Mouse (Mus musculus) neutrophil, adult 65 days (primary cell): ENCODE measurements around the gene Bicd2. TPM values are rescaled to one million over a fixed set of nuclear protein-coding genes. Genes with fewer than 3 reads are reported as not detected.

ENCODE experiments used
- total RNA-seq: library from RNA; stranded (reverse); gene quantifications from 2 replicates; pipeline ENCODE4 v1.2.4, GENCODE M21; 2023

The Bicd2 gene
- total RNA-seq = 13.4 and 14.7 TPM in 2 replicates

DNA sequence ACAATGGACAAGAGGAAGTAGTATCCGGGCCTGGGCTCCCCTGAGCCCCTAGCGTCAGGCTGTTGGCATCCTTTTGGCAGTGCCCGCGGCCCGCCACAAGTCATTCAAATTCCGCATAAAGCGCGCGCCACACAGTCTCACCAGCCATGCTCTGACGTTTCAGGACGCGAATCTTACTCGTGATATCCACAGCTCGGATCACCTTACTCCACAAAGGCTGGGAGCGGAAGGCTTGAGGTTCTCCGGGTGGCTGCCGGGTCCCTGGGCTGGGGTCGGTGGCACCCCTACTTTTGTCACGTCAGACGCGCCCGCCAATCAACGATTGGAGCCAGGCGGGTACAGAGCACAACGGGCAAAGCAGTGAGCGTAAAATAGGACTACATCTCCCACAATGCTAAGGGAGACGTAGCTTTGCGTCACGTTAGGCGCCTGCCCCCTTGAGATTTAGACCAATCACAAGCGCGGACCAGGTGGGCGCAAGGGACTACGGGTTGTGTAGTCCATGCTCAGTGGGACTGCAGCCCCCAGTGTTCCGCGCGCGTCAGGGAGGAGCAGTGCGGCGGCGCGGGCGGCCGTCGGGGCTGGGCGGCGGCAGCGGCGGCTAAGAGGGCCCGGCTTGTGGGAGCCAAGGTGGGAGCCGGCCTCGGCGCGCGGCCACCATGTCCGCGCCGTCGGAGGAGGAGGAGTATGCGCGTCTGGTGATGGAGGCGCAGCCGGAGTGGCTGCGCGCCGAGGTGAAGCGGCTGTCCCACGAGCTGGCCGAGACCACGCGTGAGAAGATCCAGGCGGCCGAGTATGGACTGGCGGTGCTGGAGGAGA, at the start of gene Bicd2:
Gene Bicd2 (plus strand): TSS at position 574 of the 819 bp plus-strand sequence.

GRCm38 (mm10) chr13:49320040-49320439, 21.3 kb upstream of the Bicd2 start, which contains the start of gene Fgd3:
TSS of gene Fgd3 (minus strand) at chr13:49320311.

DNA sequence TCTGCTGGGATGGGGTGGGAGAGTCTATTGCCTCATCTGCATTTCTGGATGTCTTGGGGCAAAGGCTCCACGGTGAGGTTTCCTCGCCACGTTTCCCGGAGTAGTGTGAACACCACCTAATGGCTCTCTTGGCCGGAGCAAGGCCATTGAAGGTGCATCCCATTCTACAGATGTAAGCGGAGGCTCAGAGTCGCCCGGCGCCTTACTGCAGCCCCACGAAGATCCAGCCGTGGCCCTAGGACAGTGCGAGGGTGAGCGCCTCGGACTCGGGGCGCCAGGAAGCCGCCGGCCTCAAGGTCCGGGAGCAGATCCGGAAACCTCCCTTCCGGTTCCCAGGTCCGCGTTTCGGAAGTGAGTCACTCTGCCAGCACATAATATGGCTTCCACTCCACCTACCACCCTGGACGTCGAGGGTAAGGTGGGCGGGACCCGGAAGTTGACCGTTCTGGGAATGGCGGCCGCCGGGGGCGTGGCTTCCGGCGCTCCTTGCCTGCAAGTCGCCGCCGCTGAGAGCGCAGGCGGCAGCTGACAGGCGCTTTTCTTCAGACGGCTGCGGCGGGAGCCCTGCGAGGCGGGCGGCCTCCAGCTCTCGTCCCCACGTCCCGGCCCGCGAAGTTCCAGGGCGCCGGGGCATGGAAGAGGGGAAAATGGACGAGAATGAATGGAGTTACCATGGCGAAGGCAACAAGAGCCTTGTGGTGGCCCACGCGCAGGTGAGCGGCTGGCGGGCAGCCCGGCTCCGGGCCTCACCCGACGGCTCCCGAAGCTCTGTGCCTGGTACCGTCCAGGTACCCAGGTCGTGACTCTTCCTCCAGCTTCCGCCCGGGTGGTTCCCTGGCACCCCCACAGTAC, 79.6 kb downstream of the Bicd2 start, which contains the start of gene Ippk:
Gene Ippk (plus strand): TSS at position 496 of the 852 bp plus-strand sequence.

Other genes with a start within 250 kb of the Bicd2 start
- 0.32 TPM in 1 of 2 replicates, not detected in the other for gene Wnk2, start 193.6 kb upstream of the Bicd2 start, total RNA-seq
- 187 and 188 TPM in 2 replicates for gene Ninj1, start 154.1 kb upstream of the Bicd2 start, total RNA-seq
- 215 and 232 TPM in 2 replicates for gene Card19, start 125.5 kb upstream of the Bicd2 start, total RNA-seq
- gene Susd3, start 92.9 kb upstream of the Bicd2 start, total RNA-seq = 26.8 and 31.6 TPM in 2 replicates
- 132 and 183 TPM in 2 replicates for gene Fgd3, start 21.3 kb upstream of the Bicd2 start, total RNA-seq
- gene Ippk, start 79.7 kb downstream of the Bicd2 start, total RNA-seq = 5.0 and 6.0 TPM in 2 replicates
- 0.60 and 0.70 TPM in 2 replicates for gene Tes3-ps, start 151.7 kb downstream of the Bicd2 start, total RNA-seq
- gene Ecm2, start 163.2 kb downstream of the Bicd2 start, total RNA-seq = not detected in 2 replicates
- gene Aspn, start 202.9 kb downstream of the Bicd2 start, total RNA-seq = not detected in 2 replicates
- 0.28 TPM in 1 of 2 replicates, not detected in the other for gene Omd, start 240.9 kb downstream of the Bicd2 start, total RNA-seq